Mouse (Mus musculus) layer of hippocampus, postnatal 36 days (tissue): ENCODE measurements around the gene Cemip2. TPM values are rescaled to one million over a fixed set of nuclear protein-coding genes. Genes with fewer than 3 reads are reported as not detected.

ENCODE experiments used
- DNase-seq, 2 experiments: peaks; one replicate each; pipeline ENCODE4 v3.0.0; 2022
- total RNA-seq, 2 experiments: library from RNA; stranded (reverse); gene quantifications; 2 replicates each; pipeline ENCODE4 v1.2.3; 2021

The Cemip2 gene
- total RNA-seq, 2 experiments from 2014 or later, result 12.5 to 12.7 TPM

DNA sequence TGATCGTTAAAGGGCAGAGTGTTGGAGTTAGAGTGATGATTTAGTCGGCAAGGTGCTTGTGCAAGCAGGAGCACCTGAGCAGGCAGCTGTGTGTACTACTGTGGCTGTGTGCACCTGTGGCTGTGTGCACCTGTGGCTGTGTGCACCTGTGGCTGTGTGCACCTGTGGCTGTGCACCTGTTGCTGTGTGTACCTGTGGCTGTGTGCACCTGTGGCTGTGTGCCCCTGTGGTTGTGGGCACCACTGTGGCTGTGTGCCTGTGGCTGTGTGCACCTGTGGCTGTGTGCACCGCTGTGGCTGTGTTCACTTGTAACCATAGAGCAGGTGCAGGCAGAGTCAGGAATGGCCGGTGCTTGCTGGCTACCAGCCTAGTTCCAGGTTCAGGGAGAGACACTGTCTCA lies 38.1 kb downstream of the Cemip2 start:
- DNase-seq, result no peak

DNA sequence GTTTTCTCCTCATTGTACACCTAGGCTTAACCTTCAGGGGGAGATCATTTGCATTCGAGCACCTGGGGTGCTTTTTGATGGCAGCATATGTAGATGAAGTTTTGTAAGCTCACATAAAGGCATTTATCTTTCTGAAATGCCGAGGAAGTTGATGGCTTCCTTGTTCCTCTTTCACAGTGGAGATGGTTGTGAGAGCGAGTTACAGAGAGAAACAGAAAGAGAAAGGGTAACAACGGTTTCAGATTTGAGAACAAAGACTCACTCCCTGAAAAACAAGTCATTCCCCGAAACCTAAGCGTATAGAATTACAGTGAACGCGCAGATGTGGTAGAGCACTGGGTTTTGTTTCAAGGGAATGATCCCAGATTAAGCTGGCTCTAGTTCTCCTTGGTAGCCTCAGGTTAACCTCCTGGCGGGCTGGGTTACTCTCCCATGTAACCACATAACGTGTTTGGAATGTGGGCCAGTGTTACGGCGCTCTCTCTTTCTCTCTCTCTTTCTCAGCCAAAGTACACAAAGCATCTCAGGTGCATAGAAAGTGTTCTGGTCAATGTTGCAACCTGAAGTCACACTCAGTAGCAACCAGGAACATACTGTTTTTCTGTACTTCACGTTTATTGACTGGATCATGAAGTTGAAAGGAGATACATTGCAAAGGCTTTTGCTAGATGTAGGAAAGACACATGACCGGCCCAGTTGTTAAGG lies 40.0 kb downstream of the Cemip2 start:
- no peak for DNase-seq

DNA sequence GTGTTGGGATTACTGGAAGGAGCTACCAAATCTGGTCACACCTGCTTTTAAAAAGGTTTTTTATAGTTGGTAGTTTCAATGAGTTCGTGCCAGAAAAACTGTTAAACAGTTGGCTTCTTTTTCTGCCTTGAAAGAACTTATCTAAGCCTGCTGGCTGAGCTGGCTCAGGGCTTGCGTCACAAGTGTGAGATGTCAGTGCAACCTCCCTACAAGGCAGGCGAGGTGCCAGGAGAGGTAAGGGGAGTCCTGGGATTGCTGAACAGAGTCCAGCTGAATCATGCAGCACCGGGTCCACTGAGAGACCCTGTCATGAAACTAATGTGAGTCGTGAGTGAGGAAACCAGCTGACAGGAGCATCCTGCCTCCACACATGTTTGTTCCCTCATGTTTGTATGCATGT lies 41.4 kb downstream of the Cemip2 start:
- DNase-seq, result no peak

DNA sequence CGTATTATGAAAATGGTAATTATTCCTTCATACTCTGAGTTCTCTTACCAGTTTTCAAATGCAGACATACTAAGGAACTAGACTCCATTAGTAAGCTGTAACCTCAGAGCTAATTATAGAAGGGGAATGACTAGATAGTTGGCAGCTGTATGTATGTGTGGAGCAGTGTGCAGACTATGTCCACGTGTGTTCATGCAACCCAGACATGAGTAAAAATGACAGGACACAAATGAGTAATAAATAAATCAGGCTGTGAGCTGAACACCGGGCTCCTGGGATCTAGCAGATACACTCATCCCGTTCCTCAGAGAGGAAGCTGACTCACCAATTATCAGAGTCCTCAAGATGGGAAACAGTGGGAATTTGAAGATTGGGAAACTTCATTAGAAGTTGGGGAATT lies 42.0 kb downstream of the Cemip2 start:
- DNase-seq, result no peak

DNA sequence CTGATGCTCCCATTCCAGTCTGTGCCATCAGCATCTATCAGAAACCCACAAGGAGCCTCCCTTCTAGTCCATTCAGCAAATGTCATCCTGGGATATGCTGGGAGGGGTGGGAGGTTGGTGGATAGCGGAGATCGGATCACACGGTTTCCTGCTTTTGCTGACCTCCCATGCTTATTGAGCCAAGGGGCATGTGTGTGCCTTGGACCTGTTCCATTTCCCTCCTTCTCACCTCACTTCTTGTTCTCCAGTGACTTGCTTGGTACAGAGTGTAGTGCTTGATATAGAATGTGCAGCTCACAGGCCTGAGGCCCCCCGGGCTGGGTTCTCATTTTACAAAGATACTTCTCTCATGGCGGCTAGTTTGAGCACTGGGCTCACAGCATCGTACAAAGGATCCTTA lies 43.7 kb downstream of the Cemip2 start:
- no peak for DNase-seq

DNA sequence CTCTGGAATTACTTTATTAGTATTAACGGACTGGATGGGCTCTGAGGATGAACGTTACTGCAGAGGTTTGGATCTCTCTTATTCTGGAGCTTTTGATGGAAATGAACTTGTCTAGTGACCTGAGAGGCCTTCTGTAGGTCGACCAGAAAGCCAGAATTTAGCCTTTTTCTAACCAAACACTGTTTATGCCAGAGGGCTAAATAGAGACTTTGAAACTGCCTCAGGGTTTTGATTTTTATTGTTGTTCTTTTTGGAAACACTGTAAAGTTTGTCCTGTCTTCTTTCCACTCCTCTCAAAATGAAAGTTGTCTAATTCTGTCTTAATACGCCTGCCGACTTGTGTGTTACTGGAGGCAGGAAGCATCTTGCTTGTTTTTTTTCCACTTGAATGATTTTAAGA lies 46.0 kb downstream of the Cemip2 start:
- no peak for DNase-seq

DNA sequence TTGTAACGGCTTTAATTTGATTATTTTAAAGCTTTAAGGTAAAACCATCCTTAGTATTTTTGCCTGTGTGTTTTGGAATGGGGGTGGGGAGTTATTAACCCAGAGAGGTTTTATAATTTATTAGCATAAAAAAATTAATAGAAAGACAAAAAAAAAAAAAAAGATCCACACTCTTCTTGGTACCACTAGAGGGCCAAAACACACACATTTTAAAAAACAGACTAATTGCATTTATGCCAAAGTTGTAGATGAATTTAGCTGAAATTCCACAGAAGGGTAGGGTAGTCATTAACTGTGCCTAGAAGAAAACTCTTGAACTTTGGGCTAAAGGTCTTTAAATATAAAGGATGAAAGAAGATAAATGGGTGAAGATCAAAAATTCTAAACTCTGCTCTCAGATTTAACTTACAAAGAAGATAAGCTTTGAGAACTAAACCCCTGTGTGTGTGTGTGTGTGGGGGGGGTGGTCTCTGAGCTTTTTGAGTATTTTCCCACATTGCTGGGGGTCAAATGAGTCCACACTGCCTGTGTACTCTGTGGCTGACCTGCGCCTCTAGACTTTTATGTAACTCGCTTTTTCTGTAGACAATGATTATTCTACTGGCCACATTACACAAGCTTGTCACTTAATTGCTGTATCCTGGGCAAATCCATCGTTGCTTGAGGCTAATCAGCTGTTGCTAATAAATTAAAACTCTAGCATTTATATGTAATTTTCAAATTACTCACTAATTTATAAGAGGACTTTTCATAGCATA lies 47.2 kb downstream of the Cemip2 start:
- no peak for DNase-seq

DNA sequence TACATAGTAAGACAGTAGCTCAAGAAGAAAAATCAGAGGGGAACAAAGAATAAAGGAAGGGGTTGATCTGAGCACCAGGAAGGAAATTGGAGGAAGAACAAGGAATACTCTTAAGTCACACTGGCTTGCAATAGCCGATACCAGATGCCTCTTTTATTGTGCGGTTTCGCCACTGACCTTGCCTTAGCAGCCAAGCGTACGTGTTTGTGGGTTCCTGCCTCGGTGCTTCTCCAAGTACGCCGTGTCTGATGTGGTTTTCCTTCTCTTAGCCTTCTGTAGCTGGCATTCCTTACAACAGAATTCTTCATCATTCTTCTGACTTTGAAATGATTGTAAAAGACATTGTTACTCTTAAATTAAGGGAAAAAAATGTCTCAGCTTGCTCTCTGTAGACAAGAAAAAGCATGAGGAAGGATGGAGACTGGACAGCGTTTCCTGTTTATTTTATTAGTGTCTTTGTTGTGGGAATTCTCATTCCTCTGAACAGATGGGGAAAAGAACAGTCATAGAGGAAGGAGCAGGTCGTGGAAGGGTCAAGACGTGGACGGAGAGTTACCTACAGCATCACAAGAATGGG lies 55.4 kb downstream of the Cemip2 start:
- DNase-seq, result no peak

DNA sequence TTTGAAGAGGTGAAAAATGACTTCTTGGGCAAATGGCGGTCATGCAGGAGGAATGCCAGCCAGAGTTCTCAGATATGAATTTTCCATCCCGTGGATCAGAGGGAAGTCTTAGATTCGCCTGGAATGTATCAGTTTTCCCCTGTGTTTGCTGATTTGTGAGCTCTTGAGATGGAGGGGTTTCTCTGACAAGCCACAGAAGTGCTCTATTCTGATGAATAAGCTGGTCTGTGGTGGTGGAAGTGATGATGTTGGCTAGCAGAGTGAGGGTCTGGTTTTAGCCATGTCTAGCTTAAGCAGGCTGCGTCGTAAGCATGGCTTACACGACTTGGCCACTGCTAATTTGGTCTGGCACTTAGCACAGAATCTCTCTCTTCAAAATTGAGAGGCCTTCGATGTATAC lies 56.8 kb downstream of the Cemip2 start:
- DNase-seq, result no peak

DNA sequence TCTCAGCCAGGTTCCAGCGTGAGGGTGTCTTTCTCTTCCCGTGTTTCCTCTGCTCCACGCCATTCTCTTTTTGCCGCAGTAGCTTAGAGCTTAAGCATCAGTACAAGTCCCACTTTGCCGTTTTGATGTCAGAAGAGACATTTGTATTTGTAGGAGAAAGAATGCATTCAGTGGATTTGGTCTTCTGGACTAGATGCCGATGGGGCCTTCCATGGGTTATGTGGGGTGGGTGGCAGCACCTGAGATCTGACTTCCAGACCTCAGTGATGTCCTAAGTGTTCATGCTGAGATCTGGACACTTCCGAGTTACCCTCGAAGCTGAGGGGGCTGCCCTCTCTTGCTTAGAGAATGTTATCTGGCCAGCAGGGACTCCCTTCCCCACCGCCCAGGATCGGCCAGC lies 72.6 kb downstream of the Cemip2 start:
- DNase-seq, result no peak

DNA sequence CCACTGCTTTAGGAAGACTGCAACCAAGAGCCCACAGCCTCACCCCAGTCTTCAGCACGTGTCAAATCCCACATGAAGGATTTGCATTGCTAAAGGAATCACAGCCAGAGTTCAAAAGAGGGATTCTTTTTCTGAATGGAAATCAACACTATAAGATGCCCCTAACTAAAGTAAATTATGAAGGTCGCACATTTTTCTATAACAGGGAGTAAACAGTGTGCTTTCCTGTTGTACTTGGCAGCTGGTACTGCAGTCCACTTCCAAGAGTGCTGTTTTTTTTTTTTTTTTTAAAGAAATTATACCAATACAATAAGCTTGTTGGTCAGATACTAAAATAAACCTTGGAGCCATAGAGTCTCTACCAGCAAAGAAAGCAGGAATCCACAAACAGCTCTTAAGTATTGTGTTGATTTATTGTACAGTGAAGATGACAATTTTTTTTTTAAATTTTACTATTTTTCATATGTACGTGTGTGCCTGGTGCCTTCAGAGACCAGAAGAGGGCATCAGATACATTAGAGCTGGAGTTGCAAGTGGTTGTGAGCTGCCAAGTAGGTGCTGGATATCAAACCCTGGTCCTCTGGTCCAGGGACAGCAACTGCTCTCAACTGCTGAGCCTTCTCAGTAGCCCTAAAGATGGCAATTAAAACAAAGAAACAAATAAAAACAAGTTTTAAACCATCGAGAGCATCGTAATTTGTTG lies 76.5 kb downstream of the Cemip2 start:
- DNase-seq, result no peak

DNA sequence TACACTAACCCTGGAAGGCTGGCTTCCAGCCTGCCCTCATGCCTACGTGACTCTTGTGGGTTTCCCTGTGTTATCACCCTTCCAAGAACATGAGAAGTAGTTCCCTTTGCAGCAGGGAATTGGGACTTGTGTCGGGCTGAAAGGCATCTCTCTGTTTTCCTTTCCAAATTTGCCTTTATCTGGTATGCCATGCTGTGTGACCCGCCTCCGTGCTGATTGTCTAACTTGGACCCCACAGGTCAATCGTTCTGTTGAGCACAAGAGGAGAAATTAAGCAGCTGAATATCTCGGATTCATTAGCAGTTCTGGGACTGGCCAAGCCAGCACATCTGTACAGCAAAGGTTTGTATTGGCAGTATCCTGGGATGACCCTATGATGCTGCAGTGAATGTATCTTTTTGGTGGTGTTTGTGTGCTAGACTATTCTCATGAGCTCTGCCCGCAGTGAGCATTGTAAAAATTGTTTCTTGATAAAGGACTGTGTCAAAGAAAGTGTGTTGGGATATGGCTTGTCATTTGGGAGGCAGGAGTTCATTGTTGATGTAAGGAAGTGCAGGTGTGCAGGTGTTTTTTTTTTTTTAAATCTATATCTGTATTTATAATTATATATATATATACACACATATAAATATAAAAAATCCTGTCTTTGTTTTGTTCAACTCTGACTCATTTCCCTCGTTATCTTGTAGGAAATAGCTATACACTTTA lies 77.4 kb downstream of the Cemip2 start:
- DNase-seq, result no peak

DNA sequence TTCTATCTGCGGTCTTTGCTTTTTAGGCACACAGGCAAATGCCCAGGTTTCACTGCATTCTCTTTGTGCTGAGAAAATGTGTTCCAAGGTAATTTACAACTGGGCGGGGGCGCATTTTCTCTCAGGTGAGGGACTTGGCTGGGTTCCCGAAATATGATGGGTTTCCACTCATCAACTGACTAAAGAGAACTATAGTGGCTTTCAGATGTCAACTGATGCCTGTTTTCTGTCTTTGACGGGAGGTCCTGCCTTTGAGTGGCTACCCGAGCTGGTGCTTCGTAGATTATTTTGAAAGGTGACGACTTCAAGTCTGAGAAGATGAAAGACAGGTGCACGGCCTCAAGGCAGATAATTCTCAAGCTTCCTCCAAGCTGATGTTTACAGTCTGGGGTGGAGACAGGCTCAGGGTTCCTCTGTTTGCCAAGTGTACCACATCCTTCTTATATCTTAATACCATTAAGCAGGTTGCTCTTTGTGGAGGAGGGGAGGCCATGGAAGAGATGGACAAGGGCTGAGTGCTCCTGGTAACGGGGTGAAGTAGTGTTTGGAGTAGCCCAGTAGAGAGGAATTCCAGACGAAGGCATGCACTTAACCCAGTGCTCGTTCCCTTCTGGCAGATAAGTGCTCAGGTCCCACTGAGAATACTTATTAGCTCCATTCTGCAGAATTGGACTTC lies 80.8 kb downstream of the Cemip2 start:
- DNase-seq, result no peak

DNA sequence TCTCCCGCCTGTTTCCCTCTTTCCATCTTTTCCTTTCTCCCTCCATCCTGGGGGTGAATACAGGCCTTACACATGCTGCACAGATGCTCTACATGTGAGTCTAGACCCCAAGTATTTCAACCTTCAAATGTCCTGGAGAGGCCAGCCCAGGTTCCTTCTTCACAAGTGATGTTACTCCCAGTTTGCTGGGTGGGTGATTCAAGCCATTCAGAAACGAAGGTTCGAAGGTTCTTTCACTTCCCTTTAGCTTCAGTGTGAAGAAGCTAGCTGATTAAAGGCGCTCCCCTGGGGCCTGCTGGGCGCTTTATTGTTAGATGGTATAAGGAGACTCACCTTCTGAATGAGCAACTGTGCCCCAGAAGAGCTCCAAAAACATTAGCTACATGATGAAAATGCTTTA lies 82.0 kb downstream of the Cemip2 start:
- no peak for DNase-seq

DNA sequence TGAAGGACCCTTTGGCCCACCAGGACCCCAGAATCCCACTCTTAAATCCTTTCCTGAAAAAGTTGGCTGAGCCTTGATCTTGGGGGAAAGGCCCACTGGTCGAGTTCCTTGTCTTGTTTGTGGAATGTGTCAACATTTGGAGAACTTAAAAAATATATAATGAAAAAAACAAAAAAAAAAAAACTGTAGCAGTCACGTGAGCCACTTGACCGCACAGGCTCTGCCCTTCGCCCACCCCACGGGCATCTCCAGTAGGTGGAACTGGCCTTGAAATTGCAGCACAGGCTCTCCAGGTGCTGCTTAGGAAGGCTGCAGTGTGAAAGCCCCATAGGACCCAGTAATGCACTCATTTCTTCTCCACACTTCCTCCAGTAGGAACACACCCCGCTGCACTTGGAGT lies 82.8 kb downstream of the Cemip2 start:
- DNase-seq, result no peak

DNA sequence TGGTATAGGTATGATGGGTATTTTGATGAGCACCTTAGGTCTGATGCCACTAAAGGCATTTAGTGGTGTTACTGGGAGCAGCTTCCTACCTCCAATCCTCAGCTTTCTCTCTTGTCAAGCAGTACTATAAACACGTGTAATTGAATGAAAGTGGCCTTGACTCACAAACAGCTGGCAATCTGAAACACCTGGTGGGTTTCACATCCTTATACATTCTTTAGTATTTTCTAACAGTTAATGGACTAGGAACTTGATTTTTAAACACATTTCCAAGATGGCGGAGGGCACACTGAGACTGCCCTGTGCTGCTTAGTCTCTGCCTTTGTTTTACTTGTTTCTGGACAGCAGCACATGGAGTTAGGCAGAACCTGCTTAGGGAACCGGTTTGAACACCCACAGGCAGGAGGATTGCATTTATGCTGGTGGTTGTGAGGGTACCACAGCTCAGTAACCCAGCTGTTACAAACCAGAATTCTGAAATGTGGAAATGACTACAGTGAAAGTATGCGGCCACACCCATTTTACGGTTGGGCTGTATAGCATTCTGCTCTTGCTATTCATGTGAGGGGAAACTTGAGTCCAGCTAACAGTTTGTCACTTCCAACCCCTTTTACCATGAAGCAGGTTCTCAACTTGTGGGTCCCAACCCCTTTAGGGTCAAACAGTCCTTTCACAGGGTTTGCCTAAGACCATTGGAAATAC lies 84.3 kb downstream of the Cemip2 start:
- DNase-seq, result no peak

DNA sequence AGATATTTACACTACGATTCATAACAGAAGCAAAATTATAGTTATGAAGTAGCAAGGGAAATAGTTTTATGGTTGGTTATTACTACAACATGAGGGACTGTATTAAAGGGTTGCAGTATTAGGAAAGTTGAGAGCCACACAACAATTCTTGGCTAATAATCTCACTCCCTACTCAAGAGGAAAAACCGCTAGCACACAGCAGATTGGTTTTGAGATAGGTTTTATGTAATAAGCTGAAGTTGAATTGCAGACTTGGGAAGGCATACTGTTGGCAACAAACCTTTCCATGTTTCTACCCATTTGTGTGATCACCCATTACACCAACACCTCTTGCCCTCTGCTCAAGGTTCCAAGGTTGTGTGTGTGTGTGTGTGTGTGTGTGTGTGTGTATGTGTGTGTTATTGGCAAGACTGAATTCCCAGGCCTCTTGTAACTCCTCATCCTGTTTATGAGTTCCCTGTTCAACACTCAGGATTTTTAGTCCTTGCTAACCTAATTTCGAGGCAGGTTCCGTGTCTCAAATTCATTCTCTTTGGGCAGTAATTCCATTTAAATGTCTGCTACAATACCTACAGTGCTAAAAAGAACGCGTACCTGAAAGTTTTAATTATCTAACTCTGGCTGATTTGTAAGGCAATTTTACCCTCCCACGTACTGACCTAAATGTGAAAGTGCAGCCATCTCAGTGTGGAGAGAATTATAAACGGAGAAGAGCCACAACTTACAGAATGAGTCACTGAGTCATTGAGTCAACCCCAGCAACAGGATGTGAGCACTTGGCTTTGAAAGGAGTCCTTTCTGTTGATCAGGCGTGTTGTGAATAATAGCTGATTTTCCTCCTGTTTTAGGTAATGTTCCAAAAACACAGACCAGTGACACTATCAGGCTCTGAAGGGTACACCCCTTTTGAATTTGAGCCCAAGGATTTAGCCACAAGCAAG lies 85.1 kb downstream of the Cemip2 start:
- DNase-seq, result no peak

DNA sequence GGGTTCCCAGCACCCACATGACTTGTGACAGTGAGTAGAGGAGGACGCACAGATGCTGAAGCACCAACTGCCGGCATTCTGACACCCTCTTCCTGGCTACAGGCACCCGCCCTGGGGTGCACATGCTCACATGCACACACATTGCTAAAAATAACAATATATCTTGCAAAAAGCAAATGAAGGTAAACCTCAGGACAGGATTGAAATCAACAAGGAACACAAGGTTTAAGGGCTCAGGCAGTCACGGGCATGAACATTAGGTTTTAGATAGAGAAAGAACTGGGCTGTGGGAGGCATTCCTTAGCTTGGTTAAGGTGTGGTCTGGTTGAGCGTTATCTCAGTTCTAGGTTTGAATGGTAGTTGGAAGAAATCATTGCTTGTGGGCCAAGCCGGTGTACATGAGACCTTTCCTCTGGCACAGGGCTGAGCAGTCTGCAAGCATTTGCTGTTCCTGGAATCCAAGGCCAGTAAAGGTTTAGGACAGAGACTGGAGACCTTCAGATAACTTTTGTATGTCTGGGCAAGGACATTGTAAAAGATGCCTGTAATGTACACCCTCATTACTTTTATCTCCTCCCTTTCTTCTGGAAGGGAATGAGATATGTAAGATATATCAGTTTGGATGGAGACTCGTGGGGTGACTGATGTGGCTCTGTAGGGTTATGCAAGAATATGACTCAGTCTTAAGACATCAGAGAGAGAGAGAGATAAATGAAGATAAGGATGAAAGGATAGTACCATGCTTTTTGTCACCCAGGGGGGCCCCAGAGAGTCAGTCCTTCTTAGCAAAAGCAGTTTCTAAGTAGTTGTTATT lies 87.3 kb downstream of the Cemip2 start:
- no peak for DNase-seq

DNA sequence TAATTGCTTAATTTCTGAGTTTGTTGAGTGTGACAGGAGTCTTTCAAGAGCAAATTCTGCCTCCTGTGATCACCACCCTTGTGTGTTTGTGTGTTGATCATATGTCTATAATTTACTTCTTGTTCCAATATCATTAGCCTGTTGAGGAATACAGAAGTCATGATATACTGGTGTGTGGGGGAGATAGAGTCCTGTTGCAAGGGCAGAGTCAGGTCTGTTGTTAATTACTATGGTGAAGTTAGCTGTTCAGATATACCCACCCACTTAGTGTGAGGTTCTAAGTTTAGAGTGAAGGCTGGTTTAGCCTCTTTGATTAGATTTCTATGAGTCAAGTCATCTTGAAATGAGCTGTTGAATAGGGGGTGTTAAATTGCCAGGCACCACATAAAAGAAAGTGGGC lies 88.0 kb downstream of the Cemip2 start:
- no peak for DNase-seq
